Mouse (Mus musculus) adipocyte (in vitro differentiated cells): ENCODE data around the gene Ptges3l.
A peak's percentile ranks its signal among the peaks of the same experiment; 100 is the strongest.
"Not testable (repeated sequence)": the region's sequence is repeated elsewhere in the genome, so short reads cannot be mapped to it uniquely, and the experiment has no call there.

Experiments used
- DNase-seq: peaks from one replicate; pipeline ENCODE4 v3.0.0-alpha.2; 2016; ENCODE audit warnings: low spot score

Ptges3l gene

DNA sequence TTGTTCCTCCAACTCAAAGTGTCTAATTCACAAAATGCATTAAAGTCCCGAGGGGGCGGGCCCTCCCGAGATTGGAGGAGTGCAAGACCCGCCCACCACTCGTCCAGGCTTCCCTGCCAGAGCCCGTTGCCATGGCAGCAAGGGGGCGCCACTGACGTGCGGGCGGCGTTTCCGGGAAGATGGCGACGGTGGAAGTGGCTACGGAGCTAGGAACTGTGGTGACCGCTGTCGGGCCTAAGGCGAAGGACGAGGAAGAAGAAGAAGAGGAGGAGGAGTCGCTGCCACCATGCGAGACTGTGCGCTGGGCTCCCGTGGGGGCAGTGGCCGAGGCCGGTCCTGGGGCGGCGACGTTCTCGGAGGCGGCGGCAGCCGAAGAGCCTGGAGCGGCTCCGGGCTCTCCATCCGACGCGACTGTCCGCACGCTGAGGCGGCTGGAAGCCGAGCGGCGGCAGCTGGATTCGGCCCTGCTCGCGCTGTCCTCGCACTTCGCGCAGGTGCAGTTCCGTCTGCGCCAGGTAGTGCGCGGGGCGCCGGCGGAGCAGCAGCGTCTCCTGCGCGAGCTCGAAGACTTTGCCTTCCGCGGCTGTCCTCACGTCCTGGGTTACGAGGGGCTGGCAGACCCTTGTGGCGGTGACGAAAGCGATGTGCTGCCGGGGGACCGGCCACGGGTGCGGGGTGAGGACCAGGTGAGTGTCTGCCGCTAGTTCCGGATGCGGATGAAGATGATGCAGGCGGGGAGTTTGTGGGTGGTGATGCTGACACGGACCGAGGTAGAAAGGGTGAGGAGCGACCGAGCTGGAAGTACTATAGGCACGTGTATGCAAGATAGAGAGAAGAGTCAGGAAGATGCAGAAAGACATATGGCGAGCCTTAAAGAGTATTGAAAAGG is at the start of gene Ptges3l, which contains the start of gene Rundc1:
TSS of gene Ptges3l (minus strand) at position 409 of the 889 bp plus-strand sequence.
TSS of gene Rundc1 (plus strand) at position 161 of the 889 bp plus-strand sequence.
- DNase-seq, result peak; percentile 98

DNA sequence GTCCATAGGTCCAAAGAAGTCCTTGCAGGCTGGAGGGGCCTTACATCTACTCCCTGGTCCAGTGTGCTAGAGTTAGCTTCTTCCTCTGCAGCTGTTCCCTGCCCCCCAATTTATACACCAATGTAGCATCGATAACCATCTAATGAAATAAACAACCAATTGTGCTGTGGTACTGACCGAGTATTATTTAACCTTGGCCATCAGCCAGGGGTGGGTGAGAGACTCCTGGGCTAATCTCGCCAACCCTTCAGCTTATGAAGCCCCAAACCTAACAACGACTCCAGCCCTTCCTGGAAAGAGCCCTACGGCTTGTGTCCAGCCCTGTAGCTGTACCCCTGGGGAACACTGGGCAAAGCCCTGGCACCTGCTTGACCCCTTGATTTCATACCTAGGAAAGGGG is 49.2 kb upstream of the Ptges3l start:
- no peak for DNase-seq

DNA sequence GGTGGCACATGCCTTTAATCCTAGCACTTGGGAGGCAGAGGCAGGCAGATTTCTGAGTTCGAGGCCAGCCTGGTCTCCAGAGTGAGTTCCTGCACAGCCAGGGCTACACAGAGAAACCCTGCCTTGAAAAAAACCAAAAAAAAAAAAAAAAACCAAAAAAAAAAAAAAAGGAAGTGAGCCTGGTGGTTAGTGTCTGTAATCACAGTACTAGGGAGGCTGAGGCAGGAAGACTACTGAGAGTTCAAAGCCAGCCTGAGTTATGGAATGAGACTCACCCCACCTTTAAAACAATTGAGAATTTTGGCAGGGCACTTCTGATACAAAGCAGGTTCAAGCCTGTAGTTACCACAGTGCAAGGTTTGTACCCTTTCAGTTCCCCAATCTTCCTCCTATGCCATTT is 48.6 kb upstream of the Ptges3l start:
- not testable (repeated sequence) for DNase-seq

DNA sequence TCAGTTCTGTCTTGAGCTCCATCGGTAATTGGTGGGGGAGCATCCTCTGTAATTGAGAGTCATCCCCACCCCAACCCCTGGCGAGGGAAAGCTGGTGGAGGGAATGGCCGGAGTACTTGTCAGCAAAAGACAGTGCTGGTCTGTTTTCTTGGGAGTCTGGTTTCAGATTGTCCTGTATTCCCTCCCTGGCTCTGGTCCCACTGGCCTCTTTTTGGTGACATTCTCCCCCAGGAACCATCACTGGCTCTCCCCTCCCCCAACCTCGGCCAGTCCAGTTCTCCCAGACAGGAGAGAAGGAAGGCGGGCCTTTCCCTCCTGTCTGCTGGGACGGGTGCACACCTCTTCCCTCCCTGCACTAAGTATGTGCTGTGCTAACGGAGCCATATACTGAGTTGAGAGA is 47.2 kb upstream of the Ptges3l start:
- no peak for DNase-seq

DNA sequence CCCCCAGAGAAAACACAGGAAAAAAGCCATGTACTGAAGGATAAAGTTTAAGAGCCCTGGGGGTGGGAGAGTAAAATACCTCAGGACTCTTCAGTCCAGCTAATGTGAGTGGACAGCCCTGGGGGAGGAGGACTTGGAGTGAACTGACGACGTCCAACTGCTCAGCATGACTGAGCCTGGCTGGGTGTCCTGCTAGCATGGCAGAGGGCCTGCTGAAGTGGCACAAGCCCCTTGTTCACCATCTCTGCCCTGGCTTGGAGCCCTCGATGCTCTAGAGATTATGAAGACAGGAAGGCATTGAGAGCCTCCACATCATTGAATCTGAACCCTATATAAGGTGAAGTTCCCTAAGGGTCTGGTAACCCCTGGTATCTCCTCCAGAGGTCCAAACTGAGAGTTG is 46.8 kb upstream of the Ptges3l start:
- DNase-seq, result peak; percentile 46

DNA sequence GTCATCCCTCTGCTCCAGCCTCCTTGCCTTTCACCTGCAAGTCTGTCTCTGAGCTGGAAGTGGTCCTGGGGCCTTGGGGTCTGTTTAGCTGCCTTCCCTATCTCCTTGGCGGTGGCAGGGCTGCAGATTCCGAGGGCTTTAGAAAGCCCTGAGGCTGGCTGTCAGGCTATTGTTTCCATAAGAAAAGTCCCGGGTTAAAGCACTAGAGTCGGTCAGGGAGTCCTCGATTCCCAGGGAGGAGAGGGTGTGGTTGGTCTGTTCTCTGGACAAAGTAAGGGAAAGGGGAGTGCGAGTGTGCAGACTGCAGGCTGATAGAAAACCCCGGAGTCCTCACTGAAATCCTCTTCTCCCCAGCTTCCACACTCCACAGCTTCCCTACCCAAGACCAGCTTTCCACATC is 45.1 kb upstream of the Ptges3l start:
- peak; percentile 37 for DNase-seq

DNA sequence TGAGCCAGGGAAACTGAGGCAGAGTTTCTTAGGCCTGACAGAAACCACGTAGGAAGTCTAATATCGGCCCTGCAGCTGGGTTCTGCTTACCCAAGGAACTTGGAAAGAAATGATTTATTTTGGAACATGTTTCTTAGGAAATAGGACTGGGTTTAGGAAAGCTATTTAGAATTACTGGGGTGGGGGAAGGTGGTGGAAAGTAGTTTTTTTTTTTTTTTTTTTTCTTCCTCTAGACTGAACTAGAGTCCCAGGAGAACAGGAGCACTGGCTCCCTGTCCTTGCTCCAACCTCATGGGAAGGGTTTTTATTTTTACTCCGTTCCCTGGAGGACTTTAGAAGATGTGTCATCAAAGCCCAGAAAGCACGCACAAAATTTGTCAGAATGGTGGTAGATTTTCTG is 44.0 kb upstream of the Ptges3l start:
- peak; percentile 34 for DNase-seq

DNA sequence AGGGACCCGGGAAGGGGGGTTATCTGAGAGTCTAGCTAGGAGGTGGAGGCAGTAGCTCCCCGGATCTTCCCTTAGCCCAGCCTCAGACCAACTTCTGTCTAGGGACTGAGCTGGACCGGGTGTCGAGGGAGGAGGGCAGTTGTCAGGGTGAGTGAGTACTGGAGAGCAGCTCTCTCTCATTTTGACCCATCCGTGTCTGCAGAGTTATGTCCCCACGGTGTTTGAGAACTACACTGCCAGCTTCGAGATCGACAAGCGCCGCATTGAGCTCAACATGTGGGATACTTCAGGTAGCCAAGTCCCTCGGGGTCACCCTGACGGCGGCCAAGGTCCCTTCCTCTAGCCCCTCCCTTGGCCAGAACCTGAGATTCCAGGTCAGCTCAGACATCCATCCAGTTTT is 43.6 kb upstream of the Ptges3l start:
- DNase-seq, result no peak

DNA sequence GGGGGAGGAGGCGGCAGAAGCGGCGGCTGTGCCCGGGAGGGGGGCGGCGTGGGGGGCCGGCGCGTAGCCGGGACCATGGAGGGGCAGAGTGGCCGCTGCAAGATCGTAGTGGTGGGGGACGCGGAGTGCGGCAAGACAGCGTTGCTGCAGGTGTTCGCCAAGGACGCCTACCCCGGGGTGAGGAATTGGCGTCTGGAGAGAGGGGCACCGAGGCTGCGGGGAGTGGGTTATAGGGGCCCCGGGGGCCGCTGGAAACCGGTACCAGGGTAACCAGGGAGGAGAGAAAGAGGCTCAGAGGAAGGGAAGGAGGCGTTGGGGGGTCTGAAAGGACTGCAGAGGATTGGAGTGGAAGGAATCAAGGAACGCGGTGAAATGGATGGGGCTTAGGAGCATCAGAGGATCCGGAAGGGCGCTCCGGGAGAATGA is 43.1 kb upstream of the Ptges3l start:
- DNase-seq, result no peak

DNA sequence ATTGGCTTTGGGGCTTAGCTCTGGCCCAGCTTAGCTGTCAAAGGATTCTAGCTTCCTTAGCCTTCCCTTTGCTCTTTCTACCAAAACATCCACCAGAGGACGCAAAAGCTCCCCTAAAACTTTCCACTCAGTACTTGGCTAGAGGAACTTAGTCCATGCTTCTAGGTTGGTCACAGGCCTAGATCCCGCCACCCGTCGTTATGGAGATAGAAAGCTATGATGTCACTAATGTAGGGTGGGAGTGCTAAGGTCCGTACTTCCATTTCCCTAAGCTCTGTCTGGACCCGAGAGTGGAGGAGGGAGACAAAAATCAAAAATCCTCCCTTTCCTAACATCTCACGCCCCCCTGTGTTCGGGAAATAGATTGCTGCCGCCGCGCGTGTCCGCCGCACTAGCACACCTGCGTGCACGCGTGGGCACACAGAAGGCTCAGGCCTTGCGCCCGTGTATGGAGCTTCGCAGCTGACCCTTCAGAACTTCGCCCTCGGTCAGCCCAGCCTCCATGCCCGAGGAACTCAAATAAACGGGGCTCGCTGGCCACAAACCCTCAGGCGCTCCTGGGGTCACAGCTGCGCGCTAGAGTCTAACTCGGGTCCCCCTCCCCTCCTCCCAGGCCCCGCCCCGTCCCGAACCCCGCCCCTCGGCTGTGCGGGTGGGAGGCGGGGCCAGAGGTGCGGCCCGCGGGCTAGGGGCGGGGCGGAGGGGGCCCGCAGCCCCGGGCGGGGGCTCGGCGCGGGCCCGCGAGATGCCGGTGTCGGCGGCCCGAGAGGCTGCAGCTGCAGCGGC is 42.5 kb upstream of the Ptges3l start:
- peak; percentile 92 for DNase-seq

DNA sequence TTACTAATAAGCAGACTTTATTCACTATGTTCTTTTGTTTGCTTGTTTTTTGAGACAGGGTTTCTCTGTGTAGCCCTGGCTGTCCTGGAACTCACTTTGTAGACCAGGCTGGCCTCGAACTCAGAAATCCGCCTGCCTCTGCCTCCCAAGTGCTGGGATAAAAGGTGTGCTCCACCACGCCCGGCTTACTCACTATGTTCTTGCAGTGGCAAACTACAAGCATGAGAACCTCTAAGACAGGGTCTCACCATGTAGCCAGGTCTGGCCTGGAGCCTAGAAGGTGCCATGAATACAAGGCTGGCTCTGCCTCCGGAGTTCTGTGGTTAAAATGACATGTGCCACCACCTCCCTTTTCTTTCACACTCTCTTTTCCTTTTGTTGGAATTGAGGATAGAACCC is 41.4 kb upstream of the Ptges3l start:
- not testable (repeated sequence) for DNase-seq

DNA sequence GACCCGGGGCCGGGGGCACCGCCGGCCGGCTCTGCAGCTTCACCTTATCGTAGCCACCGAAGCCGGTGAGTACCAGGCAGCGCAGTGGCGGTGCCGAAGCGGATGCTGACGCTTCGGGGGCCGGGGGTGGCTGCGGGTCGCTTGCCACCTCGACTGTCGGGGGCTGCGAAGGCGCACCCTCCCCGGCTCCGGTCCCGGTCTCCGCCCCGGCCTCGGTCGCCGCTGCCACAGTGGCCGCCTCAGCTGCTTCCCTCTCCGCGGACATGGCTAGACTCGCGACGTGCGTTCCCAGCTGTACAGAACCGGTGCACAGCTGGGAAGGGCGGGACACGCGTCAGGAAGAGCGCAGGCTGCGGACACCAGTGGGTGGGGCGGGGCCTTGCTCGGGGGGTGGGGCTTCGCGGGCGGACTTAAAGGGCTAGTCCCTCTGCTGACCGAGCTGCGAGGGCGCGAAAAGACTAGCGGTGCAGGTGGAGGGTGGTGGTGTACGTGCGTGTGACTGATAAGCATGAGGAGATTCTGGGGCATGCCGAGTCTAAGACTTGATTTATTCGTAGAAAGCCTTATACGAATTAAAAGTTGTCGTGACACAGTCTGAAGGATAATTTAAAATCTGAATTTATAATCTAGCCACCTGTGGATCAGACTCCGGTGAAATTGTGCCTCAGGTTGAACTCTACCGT is 40.9 kb upstream of the Ptges3l start, which contains the start of gene Vat1:
TSS of gene Vat1 (minus strand) at position 362 of the 683 bp plus-strand sequence.
- peak; percentile 84 for DNase-seq

DNA sequence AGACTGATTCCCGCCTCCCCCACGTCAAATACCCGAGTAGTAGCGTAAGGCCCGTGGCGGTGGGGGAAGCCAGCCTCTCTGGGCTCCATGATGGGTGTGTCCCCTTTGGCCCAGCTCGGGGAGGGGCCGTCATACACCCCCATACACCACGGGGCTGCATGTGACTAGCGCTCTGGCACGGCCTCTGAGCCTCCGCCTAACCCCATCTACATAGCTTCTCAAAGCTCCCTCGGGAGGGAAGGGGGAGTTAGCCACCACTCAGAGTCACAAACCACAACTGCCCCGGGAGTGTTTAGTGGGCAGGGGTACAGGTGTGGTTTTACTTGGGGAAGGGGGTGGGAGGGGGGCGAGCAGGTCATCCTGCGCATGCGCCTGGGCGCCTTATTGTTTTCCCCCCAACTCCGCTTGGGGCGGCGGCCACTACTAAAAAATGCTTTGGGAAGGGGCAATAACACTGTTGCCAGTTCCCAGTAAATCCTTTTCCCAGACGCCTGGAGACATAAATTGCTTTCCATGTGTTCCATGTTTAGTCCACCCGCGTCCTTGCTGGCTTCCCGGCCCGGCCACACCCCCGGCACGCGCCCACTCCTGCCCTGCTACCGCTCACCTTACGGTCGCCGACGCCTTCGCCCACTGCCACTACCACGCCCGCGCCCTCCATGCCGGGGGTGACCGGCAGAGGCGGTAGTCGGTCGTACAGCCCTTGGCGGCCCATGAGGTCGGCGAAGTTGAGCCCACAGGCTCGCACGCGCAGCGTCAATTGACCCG is 40.2 kb upstream of the Ptges3l start:
- peak; percentile 78 for DNase-seq

DNA sequence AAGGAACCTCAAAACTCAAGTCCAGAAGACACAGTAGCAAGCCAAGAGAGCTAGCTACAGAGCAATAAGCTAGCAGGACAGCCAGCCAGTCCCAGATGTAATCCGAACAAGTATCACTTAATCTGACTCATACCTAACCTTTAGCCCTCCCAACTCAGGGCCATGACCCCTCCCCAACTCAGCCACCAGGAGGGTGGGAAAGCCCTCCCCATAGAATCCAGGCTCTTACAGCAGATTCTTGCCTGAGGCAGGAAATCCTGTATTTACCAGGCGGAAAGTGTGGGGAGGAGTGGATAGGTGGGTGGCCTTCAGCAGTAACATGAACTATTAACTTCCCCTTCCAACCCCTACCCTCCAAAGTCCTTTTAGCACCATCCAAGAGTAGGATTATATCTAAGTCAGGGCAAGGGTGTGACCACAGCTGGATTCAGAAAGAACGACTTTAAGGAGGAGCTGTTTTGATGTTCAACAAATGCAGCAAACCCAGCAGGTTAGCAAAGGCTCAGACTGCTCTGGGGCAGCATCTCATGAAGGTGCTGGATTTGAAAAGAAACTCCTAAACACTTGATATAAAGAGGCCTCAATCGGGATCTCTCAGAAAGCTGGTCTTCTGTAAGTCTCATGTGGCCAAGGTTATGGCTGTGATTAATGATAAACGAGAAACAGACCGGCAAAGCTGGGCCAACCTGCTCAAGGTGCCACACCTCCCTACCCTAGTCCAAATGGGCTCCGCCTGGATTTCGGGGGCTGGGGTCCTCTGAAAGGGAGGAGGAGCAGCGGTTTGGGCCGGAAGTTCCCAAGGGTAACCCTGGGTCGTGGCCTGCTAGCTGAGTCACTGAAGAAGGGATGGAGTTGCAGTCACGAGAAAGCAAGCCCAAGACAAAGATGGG is 39.3 kb upstream of the Ptges3l start, which contains the start of gene Rnd2:
TSS of gene Rnd2 (plus strand) at position 789 of the 890 bp plus-strand sequence.
- DNase-seq, result no peak

DNA sequence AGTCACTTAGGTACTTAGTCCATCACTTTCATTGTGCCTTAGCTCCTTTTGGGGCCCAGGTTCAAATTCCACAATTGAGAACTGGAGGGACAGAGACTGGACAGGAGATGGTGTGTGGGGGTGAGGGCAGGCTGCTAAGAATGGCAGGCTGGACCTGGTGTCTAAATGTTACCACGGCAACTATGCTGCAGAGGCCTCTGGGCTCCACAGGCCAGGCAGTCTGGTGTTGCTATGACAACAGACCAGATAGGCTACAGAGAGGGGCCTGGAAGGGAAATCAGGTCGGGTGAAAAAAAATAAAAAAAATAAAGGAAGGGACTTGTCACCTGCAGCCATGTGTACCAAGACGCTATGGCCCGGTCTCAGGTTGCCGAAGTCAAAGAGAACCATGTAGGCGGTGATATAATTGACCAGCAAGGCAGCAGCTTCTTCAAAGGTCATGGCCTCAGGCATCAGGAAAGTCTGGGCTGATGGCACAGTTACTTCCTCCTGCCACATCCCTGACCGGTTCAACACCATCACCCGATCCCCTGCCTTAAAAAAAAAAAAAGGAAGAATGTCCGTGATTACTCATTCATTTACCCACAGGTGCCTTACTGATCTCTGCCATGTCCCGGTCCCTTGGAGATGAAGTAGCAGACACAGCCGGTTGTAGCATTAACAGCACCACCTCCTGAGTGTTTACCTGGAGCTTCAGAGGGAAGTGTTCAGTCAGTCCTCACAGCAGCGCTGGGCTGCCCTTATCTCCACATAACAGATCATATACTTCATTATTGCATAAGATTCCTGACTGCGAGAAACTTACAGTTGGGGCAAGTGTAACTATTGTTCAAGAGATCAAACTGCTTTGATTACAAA is 37.7 kb upstream of the Ptges3l start:
- no peak for DNase-seq

DNA sequence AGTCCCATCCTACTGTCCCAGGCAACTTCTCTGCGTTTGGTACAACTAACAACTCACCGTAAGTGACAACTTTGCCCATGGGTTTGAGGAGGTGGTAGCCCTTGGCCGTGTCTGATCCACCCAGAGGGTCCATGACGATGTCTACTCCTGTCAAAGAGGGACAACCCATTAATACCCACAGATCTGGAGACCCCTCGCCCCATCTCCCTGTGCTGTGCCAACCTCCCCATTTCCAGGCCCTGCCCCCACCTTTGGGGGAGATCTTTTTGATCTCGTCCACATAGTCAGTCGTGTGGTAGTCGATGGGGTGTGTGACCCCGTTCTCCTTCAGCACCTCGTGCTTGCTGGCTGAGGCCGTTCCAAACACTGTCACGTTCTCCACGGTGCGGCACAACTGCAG is 37.0 kb upstream of the Ptges3l start:
- no peak for DNase-seq

DNA sequence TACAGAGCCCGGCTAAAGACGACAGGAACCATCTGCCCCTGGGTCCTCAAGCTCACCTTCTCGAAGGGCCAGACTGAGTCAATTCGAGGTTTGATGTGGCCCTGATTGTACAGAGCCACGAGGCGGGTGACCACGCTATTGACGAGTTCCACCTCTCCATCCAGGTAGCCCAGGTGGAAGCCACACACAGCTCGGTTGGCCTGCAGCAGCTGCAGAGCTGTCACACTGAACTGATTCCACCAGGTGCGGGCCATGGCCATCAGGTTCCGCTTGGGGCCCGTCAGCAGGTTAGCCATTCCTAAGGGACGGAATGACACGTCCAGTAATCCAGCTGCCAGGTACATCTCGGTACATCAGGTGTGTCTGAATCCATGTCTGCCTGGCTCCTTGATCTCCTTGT is 35.2 kb upstream of the Ptges3l start:
- DNase-seq, result no peak

DNA sequence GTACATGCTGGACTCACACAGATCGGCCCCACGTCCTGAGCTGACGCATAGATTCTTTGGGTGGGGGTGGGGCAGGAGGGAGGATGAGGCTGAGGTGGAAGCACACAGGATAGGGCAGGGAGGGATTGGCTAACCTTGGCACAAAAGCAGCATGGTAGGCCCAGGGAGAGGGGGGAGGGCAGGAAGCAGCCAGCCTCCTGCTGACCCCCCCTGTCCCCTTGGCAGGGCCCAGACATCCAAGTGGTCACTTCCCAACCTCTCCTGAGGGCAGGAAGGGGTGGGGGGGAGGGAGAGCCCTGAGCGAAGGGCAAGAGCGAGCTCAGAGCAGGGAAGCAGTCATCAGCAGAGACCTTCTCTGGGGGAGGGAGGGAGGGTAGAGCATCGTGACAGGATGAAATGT is 34.6 kb upstream of the Ptges3l start:
- no peak for DNase-seq

DNA sequence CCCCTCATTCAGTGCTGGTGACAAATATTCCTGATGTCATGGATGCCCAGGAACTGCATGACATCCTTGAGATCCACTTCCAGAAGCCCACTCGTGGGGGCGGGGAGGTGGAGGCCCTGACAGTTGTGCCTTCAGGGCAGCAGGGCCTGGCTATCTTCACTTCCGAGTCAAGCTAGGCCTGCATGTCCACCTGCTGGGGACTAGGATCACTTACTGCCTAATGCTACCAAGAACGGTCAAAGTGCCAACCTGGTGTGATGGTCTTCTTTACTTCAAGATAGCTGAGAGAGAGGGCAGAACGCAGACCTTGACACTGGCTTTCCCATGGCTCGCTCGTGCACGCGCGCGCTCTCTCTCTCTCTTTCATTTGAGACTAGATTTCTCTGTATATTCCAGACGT is 33.1 kb upstream of the Ptges3l start:
- no peak for DNase-seq
